Mouse (Mus musculus): Measurements from ENCODE around the gene Ddx31. TPM values are rescaled to one million over a fixed set of nuclear protein-coding genes. Genes with fewer than 3 reads are reported as not detected.

The Ddx31 gene
- polyA plus RNA-seq, 1 experiment from 2014 or later = 16.5 TPM

GRCm38 (mm10) chr2:28912039-28912700 is 72.0 kb downstream of the Ddx31 start:
- Histone ChIP-seq H3K36me3 (ENCODE audit: insufficient read depth) (no peaks in the 10 kb centered on the region), H3K4me2 (no peak overlapping the region), H3K4me3 (ENCODE audit: low read depth, low read length) (no peak overlapping the region), H3K9me3 (ENCODE audit: low read depth, low read length) (no peaks in the 10 kb centered on the region), H3K27ac (ENCODE audit: low read depth) (no peak overlapping the region), H3K27me3 (ENCODE audit: insufficient read depth, low read length) (peaks cover 100% of the 10 kb centered on the region), H3K4me1 (ENCODE audit: insufficient read depth) (no peaks in the 10 kb centered on the region), H3K9ac (no peak overlapping the region)
- no peak for DNase-seq
- no peak for ATAC-seq (ENCODE audit: insufficient read depth)
- 1% methylated on average over 33 of the region's 33 CpGs for WGBS
- no peak for TF ChIP-seq CTCF (IDR thresholded peaks at IDR 0.05; ENCODE audit: low read depth)

GRCm38 (mm10) chr2:28912961-28913360 is 72.8 kb downstream of the Ddx31 start:
- Histone ChIP-seq H3K4me2 (no peak overlapping the region), H3K27ac (ENCODE audit: low read depth) (no peak overlapping the region), H3K4me3 (ENCODE audit: low read depth, low read length) (no peak overlapping the region), H3K36me3 (ENCODE audit: insufficient read depth) (no peaks in the 10 kb centered on the region), H3K4me1 (ENCODE audit: insufficient read depth) (no peaks in the 10 kb centered on the region), H3K27me3 (ENCODE audit: insufficient read depth, low read length) (peaks cover 100% of the 10 kb centered on the region), H3K9ac (no peak overlapping the region), H3K9me3 (ENCODE audit: low read depth, low read length) (no peaks in the 10 kb centered on the region)
- ATAC-seq (ENCODE audit: insufficient read depth) (no peak), DNase-seq (no peak)
- WGBS = 6% methylated on average over 4 of the region's 4 CpGs
- TF ChIP-seq CTCF (IDR thresholded peaks at IDR 0.05; ENCODE audit: low read depth) = no peak

GRCm38 (mm10) chr2:28914121-28914520 is 73.9 kb downstream of the Ddx31 start:
- no peak for TF ChIP-seq CTCF (IDR thresholded peaks at IDR 0.05; ENCODE audit: low read depth)
- 3% methylated on average over 2 of the region's 2 CpGs for WGBS
- Histone ChIP-seq H3K36me3 (ENCODE audit: insufficient read depth) (no peaks in the 10 kb centered on the region), H3K9me3 (ENCODE audit: low read depth, low read length) (no peaks in the 10 kb centered on the region), H3K4me1 (ENCODE audit: insufficient read depth) (no peaks in the 10 kb centered on the region), H3K9ac (no peak overlapping the region), H3K4me3 (ENCODE audit: low read depth, low read length) (no peak overlapping the region), H3K27me3 (ENCODE audit: insufficient read depth, low read length) (peaks cover 100% of the 10 kb centered on the region), H3K4me2 (no peak overlapping the region), H3K27ac (ENCODE audit: low read depth) (no peak overlapping the region)
- no peak for ATAC-seq (ENCODE audit: insufficient read depth)
- DNase-seq = no peak

GRCm38 (mm10) chr2:28915104-28915738 is 75.0 kb downstream of the Ddx31 start:
- Histone ChIP-seq H3K9ac (no peak overlapping the region), H3K4me3 (ENCODE audit: low read depth, low read length) (no peak overlapping the region), H3K36me3 (ENCODE audit: insufficient read depth) (no peaks in the 10 kb centered on the region), H3K9me3 (ENCODE audit: low read depth, low read length) (no peaks in the 10 kb centered on the region), H3K4me1 (ENCODE audit: insufficient read depth) (no peaks in the 10 kb centered on the region), H3K27me3 (ENCODE audit: insufficient read depth, low read length) (peaks cover 98% of the 10 kb centered on the region), H3K4me2 (no peak overlapping the region), H3K27ac (ENCODE audit: low read depth) (no peak overlapping the region)
- DNase-seq (no peak), ATAC-seq (ENCODE audit: insufficient read depth) (no peak)
- TF ChIP-seq CTCF (IDR thresholded peaks at IDR 0.05; ENCODE audit: low read depth) = no peak
- WGBS = 6% methylated on average over 22 of the region's 22 CpGs

- H3K4me2 ChIP-seq = peak overlapping the region; percentile 29; the same call in 1 of the 2 replicates
- ATAC-seq (ENCODE audit: insufficient read depth) = peak; percentile 65; the same call in 1 of the 2 replicates
- H3K36me3 ChIP-seq (ENCODE audit: insufficient read depth) = no peaks in the 10 kb centered on the region
- DNase-seq = peak; percentile 83
- peaks cover 96% of the 10 kb centered on the region for H3K27me3 ChIP-seq (ENCODE audit: insufficient read depth, low read length)
- no peak overlapping the region for H3K9ac ChIP-seq
- WGBS = 2% methylated on average over 50 of the region's 50 CpGs
- no peaks in the 10 kb centered on the region for H3K4me1 ChIP-seq (ENCODE audit: insufficient read depth)
- H3K9me3 ChIP-seq (ENCODE audit: low read depth, low read length) = no peaks in the 10 kb centered on the region
- no peak for TF ChIP-seq CTCF (IDR thresholded peaks at IDR 0.05; ENCODE audit: low read depth)
- peak overlapping the region; percentile 9; the same call in 1 of the 2 replicates for H3K4me3 ChIP-seq (ENCODE audit: low read depth, low read length)
- H3K27ac ChIP-seq (ENCODE audit: low read depth) = no peak overlapping the region
Measured at GRCm38 (mm10) chr2:28915768-28916512, 75.7 kb downstream of the Ddx31 start.

GRCm38 (mm10) chr2:28916513-28916865 is 76.3 kb downstream of the Ddx31 start, which contains the start of gene Barhl1:
TSS of gene Barhl1 (minus strand) at chr2:28916668.
- 2% methylated on average over 18 of the region's 18 CpGs for WGBS
- Histone ChIP-seq H3K27ac (ENCODE audit: low read depth) (no peak within 1 kb of the TSS), H3K4me2 (peak within 1 kb of the TSS; percentile 29; the same call in 1 of the 2 replicates), H3K4me3 (ENCODE audit: low read depth, low read length) (peak within 1 kb of the TSS; percentile 9; the same call in 1 of the 2 replicates), H3K36me3 (ENCODE audit: insufficient read depth) (no peaks in the 10 kb centered on the region), H3K4me1 (ENCODE audit: insufficient read depth) (no peaks in the 10 kb centered on the region), H3K27me3 (ENCODE audit: insufficient read depth, low read length) (peaks cover 90% of the 10 kb centered on the region), H3K9ac (no peak within 1 kb of the TSS), H3K9me3 (ENCODE audit: low read depth, low read length) (no peaks in the 10 kb centered on the region)
- no peak for DNase-seq
- TF ChIP-seq CTCF (IDR thresholded peaks at IDR 0.05; ENCODE audit: low read depth) = no peak
- no peak for ATAC-seq (ENCODE audit: insufficient read depth)

GRCm38 (mm10) chr2:28917156-28917517 is 76.9 kb downstream of the Ddx31 start:
- H3K27me3 ChIP-seq (ENCODE audit: insufficient read depth, low read length) = peaks cover 90% of the 10 kb centered on the region
- H3K9me3 ChIP-seq (ENCODE audit: low read depth, low read length) = no peaks in the 10 kb centered on the region
- no peaks in the 10 kb centered on the region for H3K4me1 ChIP-seq (ENCODE audit: insufficient read depth)
- no peak overlapping the region for H3K4me2 ChIP-seq
- 4% methylated on average over 11 of the region's 11 CpGs for WGBS
- no peak for TF ChIP-seq CTCF (IDR thresholded peaks at IDR 0.05; ENCODE audit: low read depth)
- no peak overlapping the region for H3K9ac ChIP-seq
- H3K36me3 ChIP-seq (ENCODE audit: insufficient read depth) = no peaks in the 10 kb centered on the region
- no peak overlapping the region; the same call in 1 of the 2 replicates for H3K4me3 ChIP-seq (ENCODE audit: low read depth, low read length)
- no peak overlapping the region for H3K27ac ChIP-seq (ENCODE audit: low read depth)
- ATAC-seq (ENCODE audit: insufficient read depth) = no peak
- DNase-seq = no peak

Measured in lung, embryonic 14.5 days (tissue).